Mouse (Mus musculus) intestine, embryonic 16.5 days (tissue): ENCODE results near the gene Cln6. TPM values are rescaled to one million over a fixed set of nuclear protein-coding genes. Genes with fewer than 3 reads are reported as not detected.
"Not testable (repeated sequence)": the region's sequence is repeated elsewhere in the genome, so short reads cannot be mapped to it uniquely, and the experiment has no call there.

Experiments used
- ATAC-seq: fragments of 200-750 bp; cut with Nextera tagmentation; 2 replicates; pipeline ENCODE4 v1.8.0; 2017; ENCODE audit warnings: moderate TSS enrichment, moderate library complexity
- H3K27ac ChIP-seq: fragments of 300-500 bp; sonication (generic); 2 replicates; pipeline ENCODE4 v1.5.1; 2014; ENCODE audit warnings: mild to moderate bottlenecking, low read length
- H3K27me3 ChIP-seq: fragments of 300-500 bp; sonication (generic); replicated peaks from 2 replicates; pipeline ENCODE4 v1.6.1; 2014; ENCODE audit warnings: low read length, control low read depth, mixed read lengths; ENCODE audit not compliant: control insufficient read depth, insufficient read depth
- H3K36me3 ChIP-seq: fragments of 300-500 bp; sonication (generic); 2 replicates; pipeline ENCODE4 v1.6.1; 2014; ENCODE audit warnings: low read length, control low read depth; ENCODE audit not compliant: control insufficient read depth, insufficient read depth
- H3K4me1 ChIP-seq: fragments of 300-500 bp; sonication (generic); 2 replicates; pipeline ENCODE4 v1.6.1; 2014; ENCODE audit warnings: low read length, control low read depth, mixed read lengths; ENCODE audit not compliant: control insufficient read depth, insufficient read depth
- H3K4me2 ChIP-seq: fragments of 300-500 bp; sonication (generic); 2 replicates; pipeline ENCODE4 v1.6.1; 2014; ENCODE audit warnings: low read depth, low read length, control low read depth
- H3K4me3 ChIP-seq: fragments of 300-500 bp; sonication (generic); 2 replicates; pipeline ENCODE4 v1.5.1; 2014; ENCODE audit warnings: mild to moderate bottlenecking, low read length
- H3K9ac ChIP-seq: fragments of 300-500 bp; sonication (generic); 2 replicates; pipeline ENCODE4 v1.6.1; 2014; ENCODE audit warnings: low read depth, low read length
- H3K9me3 ChIP-seq: fragments of 300-500 bp; sonication (generic); 2 replicates; pipeline ENCODE4 v1.6.1; 2016; ENCODE audit warnings: low read length, control low read depth; ENCODE audit not compliant: control insufficient read depth
- WGBS: fragments of 180-500 bp; shearing (Covaris S2); extraction: QIAGEN DNeasy Blood & Tissue Kit; methylation state at CpG from one replicate; pipeline ENCODE4 v1.1.7; 2014; 5-methylcytosine and 5-hydroxymethylcytosine counted together
- polyA plus RNA-seq: library from polyadenylated mRNA; unstranded; fragments of >200 nt; fragmentation: Nextera tagmentation; extraction: Ambion mirVana; gene quantifications from 2 replicates; pipeline ENCODE4 v1.2.1, GENCODE M21; 2015

The Cln6 gene
- polyA plus RNA-seq, 1 experiment from 2014 or later = 34.9 TPM

DNA sequence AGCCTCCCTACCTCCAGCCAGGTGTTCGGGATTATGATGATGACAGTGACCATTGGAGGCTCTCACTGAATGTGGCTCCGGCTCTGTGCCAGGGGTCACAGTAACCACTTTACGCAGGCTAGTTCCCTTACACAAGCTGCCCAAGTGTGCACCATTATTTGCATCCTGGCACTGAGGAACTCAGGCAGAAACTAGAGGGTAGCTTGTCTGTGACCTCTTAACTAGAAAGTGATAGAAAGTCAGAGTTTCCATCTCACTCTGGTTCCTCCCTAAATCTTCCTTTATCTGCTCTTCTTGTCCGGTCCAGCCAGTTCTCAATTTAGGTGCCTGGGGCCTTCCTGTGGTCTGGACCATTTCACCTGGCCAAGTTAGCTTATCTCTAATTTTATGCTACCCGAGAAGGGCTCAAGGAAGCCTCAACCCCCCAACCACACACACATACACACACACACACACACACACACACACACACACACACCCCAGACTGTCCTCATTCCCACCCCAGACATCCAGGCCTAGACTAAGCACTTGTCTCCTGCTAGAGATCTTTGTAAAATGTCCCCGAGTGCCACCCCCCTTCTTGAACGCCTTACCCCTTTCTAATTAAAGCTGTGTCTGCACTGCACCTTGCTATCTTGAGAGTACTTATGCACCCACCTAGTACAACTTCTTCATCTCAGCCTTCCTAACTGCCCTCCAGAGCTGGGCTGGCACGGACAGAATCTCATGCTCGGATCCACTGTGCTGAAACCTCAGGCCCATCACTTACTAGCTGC is 22.1 kb upstream of the Cln6 start:
- WGBS = 83% methylated on average over 9 of the region's 9 CpGs
- Histone ChIP-seq H3K9ac (no peak overlapping the region), H3K27ac (no peak overlapping the region), H3K9me3 (no peaks in the 10 kb centered on the region), H3K4me1 (peaks cover 11% of the 10 kb centered on the region), H3K27me3 (no peaks in the 10 kb centered on the region), H3K36me3 (no peaks in the 10 kb centered on the region), H3K4me2 (no peak overlapping the region), H3K4me3 (no peak overlapping the region)
- ATAC-seq = no peak

DNA sequence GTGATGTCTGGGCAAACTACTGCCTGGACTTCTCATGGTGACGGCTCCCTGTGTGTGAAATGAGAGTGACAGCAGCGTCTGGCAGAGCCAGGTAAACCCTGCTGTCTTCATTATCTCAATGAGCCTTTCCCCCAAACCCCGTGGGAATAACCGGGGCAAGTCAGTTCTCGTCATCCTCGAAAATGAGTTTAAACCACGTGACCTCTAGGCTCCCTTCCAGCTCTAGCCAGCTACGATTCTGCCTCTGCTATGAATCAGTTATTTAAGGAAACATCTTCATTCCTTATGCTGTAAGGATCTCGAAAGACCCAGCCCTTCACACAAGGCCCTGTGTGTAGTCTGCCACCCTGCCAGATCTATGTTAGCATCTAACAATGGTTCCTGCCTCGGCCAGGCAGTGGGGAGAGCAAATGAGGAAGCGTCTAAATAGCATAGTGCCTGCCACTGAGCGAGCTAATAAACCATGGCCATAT is 21.4 kb upstream of the Cln6 start:
- no peak for ATAC-seq
- H3K9ac ChIP-seq = no peak overlapping the region
- no peaks in the 10 kb centered on the region for H3K9me3 ChIP-seq
- H3K27me3 ChIP-seq = no peaks in the 10 kb centered on the region
- H3K27ac ChIP-seq = no peak overlapping the region
- 63% methylated on average over 12 of the region's 12 CpGs for WGBS
- H3K4me2 ChIP-seq = no peak overlapping the region
- peaks cover 10% of the 10 kb centered on the region for H3K4me1 ChIP-seq
- H3K4me3 ChIP-seq = no peak overlapping the region
- no peaks in the 10 kb centered on the region for H3K36me3 ChIP-seq

DNA sequence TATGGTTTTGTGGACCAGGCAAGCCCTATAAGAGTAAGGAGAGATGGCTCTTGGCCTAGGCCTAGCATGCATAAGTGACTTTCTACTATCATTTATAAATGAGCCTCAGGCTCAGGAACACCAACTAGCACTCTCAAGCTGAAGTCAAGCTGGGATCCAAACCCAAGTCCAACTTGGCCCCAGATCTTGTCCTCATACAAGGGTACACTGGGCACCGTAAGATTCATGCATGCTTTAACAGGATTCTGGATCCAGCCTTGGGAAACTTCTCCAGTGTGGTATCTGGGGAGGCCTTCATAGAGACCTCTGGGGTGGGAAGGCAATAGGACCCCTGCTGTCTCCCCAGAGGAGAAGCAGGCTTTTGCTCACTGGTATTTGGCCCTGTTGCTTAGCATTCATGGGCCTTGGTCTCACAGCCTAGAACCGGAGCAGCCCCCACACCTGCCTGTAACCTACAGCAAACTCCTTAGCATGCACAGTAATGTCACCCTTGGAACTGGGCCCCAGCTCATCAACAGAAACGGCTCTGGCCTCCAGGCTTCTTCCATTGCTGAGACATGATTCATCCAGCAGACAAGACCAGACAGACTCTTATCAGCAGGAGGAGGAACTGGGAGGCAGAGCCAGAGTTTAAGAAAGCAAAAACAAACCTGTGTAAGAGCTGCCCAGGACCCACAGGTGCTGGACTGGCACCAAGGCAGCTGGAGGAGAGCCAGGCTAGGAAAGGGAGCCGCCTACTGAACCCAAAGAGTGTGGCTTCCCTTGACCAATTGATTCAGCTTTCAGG is 20.6 kb upstream of the Cln6 start:
- no peak overlapping the region for H3K27ac ChIP-seq
- ATAC-seq = no peak

DNA sequence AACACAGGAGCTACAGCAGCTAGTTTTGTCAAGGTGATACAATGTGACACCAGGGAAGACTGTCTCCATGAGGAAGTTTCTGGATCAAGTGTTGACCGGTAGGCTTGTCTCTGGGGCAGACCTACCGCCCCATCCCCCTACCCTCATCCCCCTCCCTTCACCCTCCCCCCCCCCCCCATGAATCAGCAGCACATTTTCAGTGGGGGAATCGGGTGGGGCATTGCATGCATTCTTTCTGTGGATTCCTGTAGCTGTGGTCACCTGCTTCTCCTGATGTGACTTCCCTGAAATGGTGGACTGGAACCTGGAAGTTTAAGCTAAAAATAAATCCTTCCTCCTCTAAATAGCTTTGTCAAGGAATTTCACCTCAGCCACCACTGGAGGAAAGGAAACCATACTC is 19.1 kb upstream of the Cln6 start:
- Histone ChIP-seq H3K9me3 (no peaks in the 10 kb centered on the region), H3K4me3 (no peak overlapping the region), H3K27ac (no peak overlapping the region), H3K27me3 (no peaks in the 10 kb centered on the region), H3K4me2 (no peak overlapping the region), H3K9ac (no peak overlapping the region), H3K4me1 (peaks cover 3% of the 10 kb centered on the region; the same call in 1 of the 2 replicates), H3K36me3 (no peaks in the 10 kb centered on the region)
- no peak for ATAC-seq
- 62% methylated on average over 3 of the region's 3 CpGs for WGBS

More for the DNA sequence above, 20.6 kb upstream of the Cln6 start:
- H3K36me3 ChIP-seq = no peaks in the 10 kb centered on the region
- whole genome bisulfite sequencing = 71% methylated on average over 4 of the region's 4 CpGs
- H3K9me3 ChIP-seq = no peaks in the 10 kb centered on the region
- H3K4me1 ChIP-seq = peaks cover 3% of the 10 kb centered on the region; the same call in 1 of the 2 replicates
- H3K4me2 ChIP-seq = no peak overlapping the region
- H3K9ac ChIP-seq = 0 out of 2 replicates have a peak overlapping the region, but pooled peaks have one; percentile 29
- H3K27me3 ChIP-seq = no peaks in the 10 kb centered on the region
- no peak overlapping the region for H3K4me3 ChIP-seq

DNA sequence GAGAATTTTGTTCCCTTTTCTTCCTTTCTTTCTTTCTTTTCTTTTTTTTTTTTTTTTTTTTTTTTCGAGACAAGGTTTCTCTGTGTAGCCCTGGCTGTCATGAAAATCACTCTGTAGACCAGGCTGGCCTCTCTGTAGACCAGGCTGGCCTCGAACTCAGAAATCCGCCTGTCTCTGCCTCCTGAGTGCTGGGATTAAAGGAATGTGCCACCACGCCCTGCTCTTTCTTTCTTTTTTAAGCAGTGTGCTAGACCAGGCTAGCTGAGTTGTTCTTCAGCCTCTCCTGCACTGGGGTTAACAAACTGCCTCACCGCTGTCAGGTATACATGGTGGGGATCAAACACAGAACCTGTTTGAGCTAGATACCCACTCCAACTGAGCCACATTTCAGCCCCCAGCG is 18.7 kb upstream of the Cln6 start:
- not testable (repeated sequence) for H3K27me3 ChIP-seq, H3K4me2 ChIP-seq, H3K9me3 ChIP-seq, H3K27ac ChIP-seq, H3K36me3 ChIP-seq, H3K4me1 ChIP-seq, ATAC-seq, H3K9ac ChIP-seq, H3K4me3 ChIP-seq
- 87% methylated on average over 6 of the region's 6 CpGs for WGBS

DNA sequence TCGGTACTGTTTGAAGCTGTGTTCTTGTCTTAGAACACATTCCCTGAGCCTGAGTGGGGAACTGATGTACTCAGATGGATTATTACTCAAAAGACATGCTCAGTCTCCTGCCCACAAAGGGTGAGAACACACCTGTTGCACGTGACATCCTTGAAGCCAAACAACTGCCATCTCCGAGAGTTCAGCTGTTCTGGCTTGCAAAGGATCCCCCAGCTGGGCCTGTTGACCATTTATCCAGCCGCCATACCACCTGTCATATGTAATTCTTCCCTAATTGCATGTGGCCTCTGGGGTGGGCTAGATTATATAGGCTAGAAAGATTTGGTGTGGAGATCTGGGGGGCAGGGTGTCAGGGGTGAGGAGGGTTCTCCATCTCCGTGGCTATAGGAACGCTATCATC is 17.8 kb upstream of the Cln6 start:
- Histone ChIP-seq H3K27me3 (no peaks in the 10 kb centered on the region), H3K4me1 (peaks cover 6% of the 10 kb centered on the region), H3K27ac (no peak overlapping the region), H3K4me3 (no peak overlapping the region), H3K9me3 (no peaks in the 10 kb centered on the region), H3K9ac (no peak overlapping the region), H3K4me2 (no peak overlapping the region), H3K36me3 (no peaks in the 10 kb centered on the region)
- WGBS = 79% methylated on average over 6 of the region's 6 CpGs
- ATAC-seq = no peak

DNA sequence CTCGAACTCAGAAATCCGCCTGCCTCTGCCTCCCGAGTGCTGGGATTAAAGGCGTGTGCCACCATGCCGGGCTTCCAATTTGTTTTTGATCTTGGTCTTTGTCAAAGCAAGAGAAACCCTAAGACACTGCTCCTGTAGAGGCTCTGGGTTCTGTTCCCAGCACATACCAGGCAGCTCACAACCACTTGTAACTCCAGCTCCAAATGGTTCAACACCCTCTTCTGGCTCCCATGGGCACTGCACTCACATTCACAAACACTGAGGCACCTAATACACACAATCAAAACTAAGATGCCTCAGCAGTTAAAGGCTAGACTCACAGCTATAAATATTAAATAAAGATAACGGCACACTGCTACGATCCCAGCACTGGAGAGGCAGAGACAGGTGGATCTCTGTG is 16.8 kb upstream of the Cln6 start:
- H3K4me2 ChIP-seq = no peak overlapping the region
- H3K9ac ChIP-seq = no peak overlapping the region
- no peak overlapping the region for H3K4me3 ChIP-seq
- H3K27ac ChIP-seq = no peak overlapping the region
- no peaks in the 10 kb centered on the region for H3K27me3 ChIP-seq
- no peaks in the 10 kb centered on the region for H3K9me3 ChIP-seq
- peaks cover 10% of the 10 kb centered on the region for H3K4me1 ChIP-seq
- no peaks in the 10 kb centered on the region for H3K36me3 ChIP-seq
- ATAC-seq = no peak
- 94% methylated on average over 7 of the region's 7 CpGs for WGBS

DNA sequence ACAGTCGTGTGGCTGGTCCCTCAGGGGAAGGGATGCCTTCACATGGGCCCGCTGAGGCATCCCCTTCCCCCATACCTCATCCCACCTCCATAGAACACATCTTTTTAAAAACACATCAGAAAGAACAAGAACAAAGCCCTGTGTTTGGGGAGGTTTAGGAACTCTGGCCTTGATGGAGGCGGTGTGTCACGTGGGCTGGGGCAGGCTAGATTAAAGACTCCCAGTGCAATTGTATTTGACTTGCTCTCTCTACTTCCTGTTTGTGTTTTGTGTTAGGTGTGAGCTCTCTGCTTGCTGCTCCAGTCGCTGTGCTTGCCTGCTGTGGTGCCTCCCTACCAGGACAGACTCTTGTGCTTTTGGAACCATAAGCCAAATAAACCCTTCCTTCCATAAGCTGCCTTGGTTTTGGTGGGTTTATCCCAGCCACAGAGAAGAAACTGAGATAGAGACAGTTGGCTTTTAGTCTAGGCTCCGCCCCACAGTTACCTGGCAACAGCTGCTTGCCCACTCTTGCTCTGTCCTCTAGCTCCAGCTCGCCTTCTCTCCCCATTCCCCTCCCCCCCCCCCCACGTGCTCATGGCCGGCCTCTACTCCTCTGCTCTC is 12.7 kb upstream of the Cln6 start:
- Histone ChIP-seq H3K9me3 (no peaks in the 10 kb centered on the region), H3K36me3 (no peaks in the 10 kb centered on the region), H3K4me1 (peaks cover 9% of the 10 kb centered on the region; the same call in 1 of the 2 replicates), H3K4me2 (no peak overlapping the region), H3K9ac (no peak overlapping the region; the same call in 1 of the 2 replicates), H3K27me3 (no peaks in the 10 kb centered on the region), H3K4me3 (no peak overlapping the region), H3K27ac (no peak overlapping the region)
- no peak for ATAC-seq
- WGBS = 12% methylated on average over 8 of the region's 9 CpGs

DNA sequence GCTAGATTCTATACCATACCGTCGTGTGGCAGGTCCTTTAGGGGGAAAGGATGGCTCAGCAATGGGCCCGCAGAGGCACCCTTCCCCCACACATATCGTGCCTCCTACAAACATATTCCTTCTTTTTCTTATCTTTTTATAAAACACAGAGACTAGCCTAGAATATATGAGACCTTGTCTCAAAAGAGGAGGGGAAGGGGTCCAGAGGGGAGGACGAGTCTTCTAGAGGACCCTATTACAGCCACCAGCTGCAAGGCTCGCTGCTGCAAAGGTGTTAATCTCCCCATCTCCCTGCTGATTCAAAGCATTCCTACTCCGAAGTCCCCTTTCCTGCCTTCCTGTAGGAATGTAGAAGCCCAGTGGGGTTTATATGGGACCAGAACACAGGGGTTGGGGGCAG is 12.1 kb upstream of the Cln6 start:
- no peak overlapping the region for H3K4me3 ChIP-seq
- peak overlapping the region; percentile 6; the same call in 1 of the 2 replicates for H3K9ac ChIP-seq
- no peak overlapping the region for H3K27ac ChIP-seq
- H3K36me3 ChIP-seq = no peaks in the 10 kb centered on the region
- H3K4me1 ChIP-seq = peaks cover 9% of the 10 kb centered on the region; the same call in 1 of the 2 replicates
- 14% methylated on average over 7 of the region's 7 CpGs for WGBS
- no peak overlapping the region for H3K4me2 ChIP-seq
- H3K27me3 ChIP-seq = no peaks in the 10 kb centered on the region
- H3K9me3 ChIP-seq = no peaks in the 10 kb centered on the region
- ATAC-seq = no peak
